Mouse (Mus musculus) brain, adult 10 weeks (tissue): ENCODE measurements around the gene Adh7. TPM values are rescaled to one million over a fixed set of nuclear protein-coding genes. Genes with fewer than 3 reads are reported as not detected.

Experiments used
- polyA plus RNA-seq: library from polyadenylated mRNA; stranded (reverse); fragments of 350-450 nt; fragmentation: Illumina TruSeq; extraction: RNeasy Lipid Tissue Mini Kit (QIAGEN cat#74804); gene quantifications from one replicate; pipeline ENCODE4 v1.2.3, GENCODE M21; 2015; ENCODE audit warnings: low read depth, low replicate concordance

The Adh7 gene
- polyA plus RNA-seq: not detected

GRCm38 (mm10) chr3:138217631-138218264, at the start of gene Adh7:
Gene Adh7 (plus strand): TSS chr3:138217760.

GRCm38 (mm10) chr3:138193683-138194302, 23.8 kb upstream of the Adh7 start, which contains the start of gene 4930579F01Rik:
Gene 4930579F01Rik (minus strand): TSS chr3:138193825.

GRCm38 (mm10) chr3:138260721-138261669, 43.4 kb downstream of the Adh7 start, which contains the start of gene Adh1:
Gene Adh1 (plus strand): TSS chr3:138260991.

Other genes with a start within 250 kb of the Adh7 start
- 4.3 TPM for gene Dapp1, start 236.2 kb upstream of the Adh7 start, polyA plus RNA-seq
- 0.74 TPM for gene 1110002E22Rik, start 152.7 kb upstream of the Adh7 start, polyA plus RNA-seq
- gene Gm5105, start 150.4 kb upstream of the Adh7 start, polyA plus RNA-seq: 0.62 TPM
- gene Trmt10a, start 74.3 kb upstream of the Adh7 start, polyA plus RNA-seq: 9.3 TPM
- gene Mttp, start 72.8 kb upstream of the Adh7 start, polyA plus RNA-seq: 7.4 TPM
- not detected for gene 4930579F01Rik, start 23.9 kb upstream of the Adh7 start, polyA plus RNA-seq
- gene Adh1, start 43.2 kb downstream of the Adh7 start, polyA plus RNA-seq: 0.58 TPM
- not detected for gene Adh6a, start 95.5 kb downstream of the Adh7 start, polyA plus RNA-seq
- gene Adh6b, start 124.0 kb downstream of the Adh7 start, polyA plus RNA-seq: not detected
- gene Adh4, start 197.7 kb downstream of the Adh7 start, polyA plus RNA-seq: not detected
- 77.9 TPM for gene Adh5, start 225.3 kb downstream of the Adh7 start, polyA plus RNA-seq